Mouse (Mus musculus) lung, postnatal 0 days (tissue): ENCODE results near the gene Tuba3a. TPM values are rescaled to one million over a fixed set of nuclear protein-coding genes. Genes with fewer than 3 reads are reported as not detected.
"Not testable (repeated sequence)": the region's sequence is repeated elsewhere in the genome, so short reads cannot be mapped to it uniquely, and the experiment has no call there.

ENCODE experiments used
- ATAC-seq: fragments of 200-750 bp; cut with Nextera tagmentation; 2 replicates; pipeline ENCODE4 v1.8.0; 2017; ENCODE audit warnings: moderate library complexity
- DNase-seq: peaks from one replicate; pipeline ENCODE4 v3.0.0-alpha.2; 2016; ENCODE audit warnings: low spot score
- H3K27ac ChIP-seq: fragments of 300-500 bp; sonication (generic); 2 replicates; pipeline ENCODE4 v1.5.1; 2014; ENCODE audit warnings: antibody characterized with exemption, mild to moderate bottlenecking, low read length, mixed read lengths
- H3K27me3 ChIP-seq: fragments of 300-500 bp; sonication (generic); replicated peaks from 2 replicates; pipeline ENCODE4 v1.6.1; 2014; ENCODE audit warnings: low read length, mixed read lengths; ENCODE audit not compliant: insufficient read depth
- H3K36me3 ChIP-seq: fragments of 300-500 bp; sonication (generic); 2 replicates; pipeline ENCODE4 v1.6.1; 2014; ENCODE audit warnings: low read length, mixed read lengths; ENCODE audit not compliant: insufficient read depth
- H3K4me1 ChIP-seq: fragments of 300-500 bp; sonication (generic); 2 replicates; pipeline ENCODE4 v1.6.1; 2014; ENCODE audit warnings: antibody characterized with exemption, low read depth, low read length, mixed read lengths; ENCODE audit not compliant: insufficient read depth
- H3K4me2 ChIP-seq: fragments of 300-500 bp; sonication (generic); replicated peaks from 2 replicates; pipeline ENCODE4 v1.6.1; 2014; ENCODE audit warnings: low read depth, mild to moderate bottlenecking, low read length, moderate library complexity, mixed read lengths
- H3K4me3 ChIP-seq: fragments of 300-500 bp; sonication (generic); 2 replicates; pipeline ENCODE4 v1.5.1; 2014; ENCODE audit warnings: low read depth, low read length
- H3K9ac ChIP-seq: fragments of 300-500 bp; sonication (generic); replicated peaks from 2 replicates; pipeline ENCODE4 v1.6.1; 2014; ENCODE audit warnings: low read depth, mild to moderate bottlenecking
- H3K9me3 ChIP-seq: fragments of 300-500 bp; sonication (generic); 2 replicates; pipeline ENCODE4 v1.6.1; 2016; ENCODE audit warnings: low read length, mixed read lengths
- CTCF ChIP-seq: IDR thresholded peaks from 2 replicates; pipeline ENCODE4 v1.5.1; 2016; ENCODE audit warnings: antibody characterized with exemption, mild to moderate bottlenecking
- EP300 ChIP-seq: IDR thresholded peaks from 2 replicates; pipeline ENCODE4 v1.6.1; 2016; ENCODE audit warnings: antibody characterized with exemption, mild to moderate bottlenecking, control low read depth
- WGBS: fragments of 180-500 bp; shearing (Covaris S2); extraction: QIAGEN DNeasy Blood & Tissue Kit; methylation state at CpG from one replicate; pipeline ENCODE4 v1.1.7; 2014; 5-methylcytosine and 5-hydroxymethylcytosine counted together
- polyA plus RNA-seq: library from polyadenylated mRNA; unstranded; fragments of >200 nt; fragmentation: Nextera tagmentation; extraction: Ambion mirVana; gene quantifications from 2 replicates; pipeline ENCODE4 v1.2.1, GENCODE M21; 2015

The Tuba3a gene
- polyA plus RNA-seq, 1 experiment from 2014 or later = not detected

DNA sequence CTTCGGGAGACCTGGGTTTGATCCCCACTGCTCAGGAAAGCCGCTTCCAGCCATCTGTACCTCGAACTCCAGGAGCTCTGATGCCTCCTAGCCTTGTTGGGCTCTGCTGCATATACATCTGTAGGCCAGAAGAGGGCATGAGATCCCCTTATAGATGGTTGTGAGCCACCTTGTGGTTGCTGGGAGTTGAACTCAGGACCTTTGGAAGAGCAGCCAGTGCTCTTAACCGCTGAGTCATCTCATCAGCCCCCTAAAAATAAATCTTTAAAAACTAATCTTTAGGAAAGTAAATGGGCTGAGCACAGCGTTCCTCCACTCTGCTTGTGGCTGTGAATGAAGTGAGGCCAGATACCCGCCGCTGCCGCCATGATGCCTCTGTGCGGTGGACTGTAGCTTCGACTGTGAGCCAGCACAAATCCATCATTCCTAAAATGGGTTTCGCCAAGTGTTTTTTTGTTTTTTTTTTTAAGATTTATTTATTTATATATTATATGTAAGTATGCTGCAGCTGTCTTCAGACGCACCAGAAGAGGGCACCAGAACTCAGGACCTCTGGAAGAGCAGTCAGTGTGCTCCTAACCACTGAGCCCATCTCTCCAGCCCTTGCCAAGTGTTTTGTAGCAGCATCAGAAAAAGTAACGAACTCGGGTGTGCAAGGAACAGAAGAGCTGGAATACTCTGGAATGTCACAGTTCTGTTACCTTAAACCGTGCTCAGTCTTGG, 10.8 kb downstream of the Tuba3a start:
- Histone ChIP-seq H3K4me3 (no peak overlapping the region), H3K4me1 (no peaks in the 10 kb centered on the region), H3K9ac (no peak overlapping the region), H3K36me3 (no peaks in the 10 kb centered on the region), H3K4me2 (no peak overlapping the region), H3K9me3 (no peaks in the 10 kb centered on the region), H3K27ac (no peak overlapping the region), H3K27me3 (no peaks in the 10 kb centered on the region)
- peak; percentile 90 for DNase-seq
- peak; percentile 84 for TF ChIP-seq CTCF
- no peak for TF ChIP-seq EP300
- WGBS = 47% methylated on average over 15 of the region's 15 CpGs
- peak; percentile 43; the same call in 1 of the 2 replicates for ATAC-seq

DNA sequence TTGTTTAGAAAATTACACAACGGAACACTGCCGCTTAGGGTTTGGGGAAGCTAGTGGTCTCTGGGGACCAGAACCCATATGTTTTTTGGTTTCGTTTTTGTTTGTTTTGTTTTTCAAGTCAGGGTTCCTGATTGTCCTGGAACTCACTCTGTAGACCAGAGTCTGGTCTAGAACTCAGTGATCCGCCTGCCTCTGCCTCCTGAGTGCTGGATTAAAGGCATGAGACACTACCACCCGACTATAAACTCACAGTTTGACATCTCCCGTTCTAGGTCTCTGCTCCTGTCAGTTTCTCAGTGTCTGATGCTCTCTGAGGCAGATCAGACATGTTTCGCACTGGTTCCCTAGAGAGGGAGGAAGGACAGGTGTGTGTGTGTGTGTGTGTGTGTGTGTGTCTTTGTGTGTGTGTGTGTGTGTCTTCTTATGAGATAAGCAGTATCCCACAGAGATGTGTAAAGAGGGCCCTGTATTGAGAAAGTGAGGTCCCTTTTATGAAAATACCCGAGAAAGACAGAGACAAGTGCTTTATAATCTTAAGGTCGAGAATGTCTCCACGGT, 13.5 kb downstream of the Tuba3a start:
- Histone ChIP-seq H3K4me2 (no peak overlapping the region), H3K27ac (no peak overlapping the region), H3K27me3 (no peaks in the 10 kb centered on the region), H3K9ac (no peak overlapping the region), H3K4me3 (no peak overlapping the region), H3K9me3 (no peaks in the 10 kb centered on the region), H3K36me3 (no peaks in the 10 kb centered on the region), H3K4me1 (no peaks in the 10 kb centered on the region)
- 66% methylated on average over 10 of the region's 10 CpGs for WGBS
- ATAC-seq (no peak), DNase-seq (no peak)
- TF ChIP-seq EP300 (no peak), CTCF (no peak)

DNA sequence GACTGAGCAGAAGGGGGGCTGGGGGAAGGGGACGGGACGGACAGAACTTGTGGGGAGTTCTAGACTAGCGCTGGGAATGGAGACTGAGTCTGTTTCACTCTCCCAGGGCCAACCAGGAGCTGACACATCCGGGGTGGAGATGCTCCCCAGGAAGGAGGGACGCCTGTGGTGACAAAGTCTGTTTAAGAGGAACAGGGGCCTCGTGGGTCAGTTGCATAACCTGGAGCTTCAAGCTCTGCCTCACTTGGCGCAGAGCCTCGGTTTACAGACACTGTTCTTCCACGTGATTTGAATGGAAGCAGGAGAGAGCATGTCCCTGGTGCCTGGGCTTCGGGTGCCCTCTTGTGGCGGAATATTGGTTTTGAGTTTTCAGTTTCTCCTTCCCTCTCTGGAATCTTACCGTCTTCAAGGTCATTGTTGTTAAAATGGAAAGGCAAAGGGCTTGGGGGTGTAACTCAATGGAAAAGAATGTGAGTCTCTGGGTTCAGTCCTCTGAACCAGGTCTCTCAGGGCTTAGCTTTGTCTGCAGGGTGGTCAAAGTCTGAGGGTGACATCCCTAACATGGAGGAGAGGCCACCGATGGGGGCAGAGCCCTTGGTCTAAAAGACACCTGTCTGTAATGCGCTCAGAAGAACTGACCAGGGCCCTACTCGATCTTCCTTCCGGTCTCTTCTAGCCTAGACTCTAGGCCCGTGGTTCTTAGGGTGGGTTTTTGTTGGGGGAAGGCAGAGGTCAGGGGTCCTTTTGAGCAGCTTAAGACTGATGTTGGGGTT, 14.2 kb downstream of the Tuba3a start:
- ATAC-seq = peak; percentile 94
- TF ChIP-seq EP300 (peak; percentile 36; the same call in 1 of the 2 replicates), CTCF (peak; percentile 97)
- no peaks in the 10 kb centered on the region for H3K36me3 ChIP-seq
- no peaks in the 10 kb centered on the region for H3K27me3 ChIP-seq
- DNase-seq = peak; percentile 99
- WGBS = 15% methylated on average over 17 of the region's 17 CpGs
- no peak overlapping the region for H3K27ac ChIP-seq
- no peaks in the 10 kb centered on the region for H3K9me3 ChIP-seq
- peak overlapping the region; percentile 37 for H3K4me2 ChIP-seq
- no peaks in the 10 kb centered on the region for H3K4me1 ChIP-seq
- no peak overlapping the region for H3K4me3 ChIP-seq
- no peak overlapping the region for H3K9ac ChIP-seq

- WGBS = 44% methylated on average over 6 of the region's 6 CpGs
Observed at GRCm38 (mm10) chr6:125268799-125269198, 17.0 kb downstream of the Tuba3a start.

GRCm38 (mm10) chr6:125267469-125267868, 18.4 kb downstream of the Tuba3a start:
- no peak overlapping the region for H3K27ac ChIP-seq
- H3K27me3 ChIP-seq = no peaks in the 10 kb centered on the region
- no peaks in the 10 kb centered on the region for H3K9me3 ChIP-seq
- ATAC-seq (no peak), DNase-seq (no peak)
- WGBS = 60% methylated on average over 3 of the region's 3 CpGs
- no peak overlapping the region for H3K4me3 ChIP-seq
- H3K9ac ChIP-seq = no peak overlapping the region
- no peaks in the 10 kb centered on the region for H3K36me3 ChIP-seq
- no peaks in the 10 kb centered on the region for H3K4me1 ChIP-seq
- TF ChIP-seq EP300 (no peak), CTCF (no peak)
- no peak overlapping the region for H3K4me2 ChIP-seq

More at GRCm38 (mm10) chr6:125268799-125269198, 17.0 kb downstream of the Tuba3a start:
- no peaks in the 10 kb centered on the region for H3K9me3 ChIP-seq
- no peak for ATAC-seq
- no peak for DNase-seq
- no peak overlapping the region for H3K9ac ChIP-seq
- no peaks in the 10 kb centered on the region for H3K27me3 ChIP-seq
- TF ChIP-seq EP300 = no peak
- TF ChIP-seq CTCF = no peak
- no peaks in the 10 kb centered on the region for H3K36me3 ChIP-seq
- H3K4me3 ChIP-seq = no peak overlapping the region
- H3K27ac ChIP-seq = no peak overlapping the region
- H3K4me2 ChIP-seq = no peak overlapping the region
- H3K4me1 ChIP-seq = no peaks in the 10 kb centered on the region

DNA sequence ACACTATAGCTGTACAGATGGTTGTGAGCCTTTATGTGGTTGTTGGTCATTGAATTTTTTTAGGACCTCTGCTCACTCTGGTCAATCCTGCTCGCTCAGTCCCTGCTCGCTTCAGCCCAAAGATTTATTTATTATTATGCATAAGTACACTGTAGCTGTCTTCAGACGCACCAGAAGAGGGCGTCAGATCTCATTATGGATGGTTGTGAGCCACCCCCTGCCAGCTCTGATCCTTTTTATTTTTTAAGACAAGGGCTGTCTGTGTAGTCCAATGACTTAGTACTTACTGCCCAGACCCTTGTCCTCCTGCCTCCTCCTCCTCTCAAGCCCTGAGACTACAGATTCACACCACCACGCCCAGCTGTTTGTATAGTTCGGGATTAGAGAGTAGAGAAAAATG, 19.2 kb downstream of the Tuba3a start:
- H3K36me3 ChIP-seq, H3K27ac ChIP-seq, H3K4me1 ChIP-seq, H3K27me3 ChIP-seq, H3K4me3 ChIP-seq, H3K4me2 ChIP-seq, H3K9me3 ChIP-seq, H3K9ac ChIP-seq, ATAC-seq, DNase-seq: not testable (repeated sequence)
- TF ChIP-seq CTCF = peak; percentile 16
- WGBS = 49% methylated on average over 6 of the region's 6 CpGs
